Mouse (Mus musculus): ENCODE measurements around the gene Nr1d1.
A peak's percentile ranks its signal among the peaks of the same experiment; 100 is the strongest.
"Not testable (repeated sequence)": the region's sequence is repeated elsewhere in the genome, so short reads cannot be mapped to it uniquely, and the experiment has no call there.

Gene Nr1d1

GRCm38 (mm10) chr11:98750351-98751201 is 24.6 kb downstream of the Nr1d1 start:
- peak; percentile 91 for DNase-seq

GRCm38 (mm10) chr11:98749716-98750115 is 25.4 kb downstream of the Nr1d1 start:
- DNase-seq, result no peak

GRCm38 (mm10) chr11:98748506-98749416 is 26.4 kb downstream of the Nr1d1 start:
- peak; percentile 61 for DNase-seq

- no peak for DNase-seq
Measured at GRCm38 (mm10) chr11:98747804-98748505, 27.2 kb downstream of the Nr1d1 start.

DNA sequence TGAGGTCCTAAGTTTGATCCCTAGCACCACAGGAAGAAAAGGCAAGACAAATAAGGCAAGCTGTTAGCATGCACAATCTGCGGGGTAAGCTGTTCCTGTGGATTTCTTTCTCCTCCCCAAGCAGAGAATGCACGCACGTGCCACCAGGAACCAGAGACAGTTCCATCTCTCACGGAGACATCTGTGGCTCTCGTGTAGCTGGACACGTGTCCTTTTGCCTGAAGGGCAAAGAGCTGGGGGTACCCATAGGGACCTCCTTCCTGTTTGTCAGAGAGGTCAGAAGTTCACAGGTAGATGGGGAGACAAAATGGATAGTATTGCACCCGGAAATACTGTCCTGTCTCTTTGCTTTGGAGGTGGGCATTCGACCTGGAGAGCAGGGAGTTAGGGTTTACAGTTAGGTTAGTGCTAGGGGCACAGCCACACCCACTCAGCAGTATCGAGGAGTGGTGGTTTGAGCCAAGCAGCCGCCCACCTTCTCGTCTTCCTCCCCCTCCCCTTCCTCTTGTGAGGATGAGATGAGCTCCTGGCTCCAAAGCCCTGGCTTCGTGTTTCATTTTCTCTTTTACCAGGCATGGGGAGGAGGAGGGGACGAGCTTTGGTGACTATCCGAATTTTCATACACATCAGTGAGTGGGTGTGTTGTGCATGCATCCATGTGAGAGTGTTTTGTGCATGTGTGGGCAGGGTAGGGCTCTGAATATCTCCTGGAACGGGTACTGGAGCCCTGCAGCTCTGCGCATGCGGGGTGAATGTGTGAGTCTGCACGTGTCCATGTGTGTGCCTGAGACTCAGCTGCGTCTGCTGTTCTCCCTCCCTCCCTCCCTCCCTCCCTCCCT is 28.1 kb downstream of the Nr1d1 start:
- peak; percentile 85 for DNase-seq

DNA sequence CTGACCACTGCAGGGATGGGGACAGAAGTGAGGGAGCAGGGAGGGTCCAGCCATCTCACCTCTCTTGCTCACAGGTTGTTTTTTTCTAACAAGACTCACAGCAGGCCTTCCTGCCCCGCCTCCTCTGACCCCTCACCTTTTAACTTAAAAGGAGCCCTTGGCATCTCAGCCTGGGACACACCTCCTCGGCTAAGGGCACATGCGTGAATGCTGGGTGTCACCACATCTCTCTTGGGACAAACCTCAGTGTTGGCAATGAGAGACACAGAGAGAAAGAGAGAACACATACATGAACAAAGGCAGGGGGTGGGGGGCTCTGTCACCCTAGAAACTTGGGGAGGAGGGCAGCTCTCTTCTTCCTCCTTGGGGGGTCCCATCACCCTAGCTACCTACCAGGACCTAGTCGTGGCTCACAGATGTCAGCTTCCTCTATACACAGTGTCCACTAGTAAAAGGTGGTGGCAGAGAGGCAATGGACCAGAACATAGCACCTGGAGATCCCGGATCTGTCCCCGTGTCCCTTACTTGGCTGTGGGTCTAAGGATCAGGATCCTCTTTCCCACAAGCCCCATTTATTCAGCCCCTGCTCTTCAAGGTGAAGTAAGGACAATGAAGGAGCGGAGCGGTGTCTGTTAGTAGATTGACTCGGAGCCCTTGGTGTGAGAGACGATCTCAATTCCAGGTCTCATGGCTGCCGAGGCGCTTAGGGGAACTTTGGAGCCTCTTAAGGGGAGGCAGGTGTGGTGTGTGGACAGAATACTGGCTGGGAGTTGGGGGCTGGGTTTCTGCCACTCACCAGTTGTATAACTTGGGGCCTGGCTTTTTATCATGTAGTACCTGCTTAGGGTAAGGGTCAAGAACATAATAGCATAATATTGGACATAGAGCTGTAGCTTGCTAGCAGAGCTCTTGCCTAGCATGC is 28.9 kb downstream of the Nr1d1 start:
- DNase-seq, result no peak

GRCm38 (mm10) chr11:98744456-98745019 is 30.6 kb downstream of the Nr1d1 start:
- peak; percentile 66 for DNase-seq

DNA sequence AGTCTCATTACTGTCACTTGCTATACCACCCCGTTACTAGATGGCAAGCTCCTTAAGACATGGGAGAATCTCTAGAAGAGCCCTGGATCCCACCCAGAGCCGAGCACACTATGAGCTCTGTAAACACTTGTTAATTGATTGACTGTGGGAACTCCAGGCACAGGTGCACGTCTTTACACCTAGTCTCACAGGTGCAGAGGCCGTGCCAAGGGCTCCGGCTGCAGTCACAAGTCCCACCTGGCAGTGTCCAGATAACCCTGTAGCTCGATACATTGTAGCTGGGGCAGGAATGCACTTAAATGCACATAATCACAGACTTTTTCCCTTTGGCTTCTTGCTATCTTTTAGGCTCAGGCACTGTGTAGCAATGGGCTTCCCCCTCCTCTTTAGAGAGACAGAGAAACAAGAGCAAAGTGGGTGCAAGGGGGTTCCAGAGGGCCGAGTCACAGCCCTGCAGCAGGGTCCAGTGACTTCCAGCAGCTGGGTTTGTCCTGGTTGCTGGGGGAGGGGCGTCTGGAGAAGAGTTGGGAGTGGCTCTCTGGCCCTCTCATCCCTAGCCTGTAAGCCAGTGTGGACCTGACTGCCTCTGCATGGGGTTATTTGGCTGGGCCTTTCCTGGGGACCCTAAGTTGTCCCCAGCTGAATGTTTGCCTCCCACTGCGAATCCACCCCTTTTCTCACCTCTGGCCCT is 31.3 kb downstream of the Nr1d1 start:
- DNase-seq, result peak; percentile 89

- peak; percentile 49 for DNase-seq
Measured at GRCm38 (mm10) chr11:98742397-98743291, 32.5 kb downstream of the Nr1d1 start.

DNA sequence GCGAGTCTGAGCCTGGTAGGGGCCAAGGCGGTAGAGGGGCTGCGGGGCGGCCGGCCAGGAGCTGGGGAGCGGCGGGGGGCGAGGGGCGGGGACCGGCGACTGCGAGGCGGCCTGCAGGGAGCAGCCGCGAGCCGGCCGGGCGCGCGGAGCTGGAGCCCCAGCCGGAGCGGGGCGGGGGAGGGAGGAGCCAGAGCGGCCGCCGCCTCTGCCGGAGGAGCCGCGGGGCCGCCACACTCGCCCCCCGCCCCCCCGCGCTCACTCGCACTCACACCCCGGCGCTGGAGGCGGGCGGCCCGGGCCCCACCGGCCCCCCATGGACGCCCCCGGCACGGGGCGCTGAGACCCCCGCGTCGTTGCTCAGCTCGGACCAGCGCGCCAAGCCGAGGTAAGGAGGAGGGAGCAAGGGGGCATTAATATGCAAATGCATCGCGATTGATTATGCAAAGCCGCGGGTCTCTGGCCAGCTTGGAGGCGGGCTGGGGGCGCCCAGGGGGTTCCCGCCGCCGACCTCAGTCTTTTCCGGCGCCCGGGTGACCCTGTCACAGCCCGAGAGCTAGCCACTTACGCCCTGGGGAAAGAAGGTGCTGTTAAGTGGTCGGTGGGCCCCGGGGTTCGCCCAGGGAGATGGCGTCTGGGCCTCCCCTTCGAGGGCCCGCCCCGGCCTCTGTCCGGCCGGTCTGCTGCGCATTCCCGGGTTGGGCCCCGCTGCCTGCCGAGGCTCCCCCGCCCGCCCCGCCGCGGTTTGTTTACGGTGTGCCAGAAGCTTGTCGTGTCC is 33.3 kb downstream of the Nr1d1 start:
- DNase-seq, result peak; percentile 92

DNA sequence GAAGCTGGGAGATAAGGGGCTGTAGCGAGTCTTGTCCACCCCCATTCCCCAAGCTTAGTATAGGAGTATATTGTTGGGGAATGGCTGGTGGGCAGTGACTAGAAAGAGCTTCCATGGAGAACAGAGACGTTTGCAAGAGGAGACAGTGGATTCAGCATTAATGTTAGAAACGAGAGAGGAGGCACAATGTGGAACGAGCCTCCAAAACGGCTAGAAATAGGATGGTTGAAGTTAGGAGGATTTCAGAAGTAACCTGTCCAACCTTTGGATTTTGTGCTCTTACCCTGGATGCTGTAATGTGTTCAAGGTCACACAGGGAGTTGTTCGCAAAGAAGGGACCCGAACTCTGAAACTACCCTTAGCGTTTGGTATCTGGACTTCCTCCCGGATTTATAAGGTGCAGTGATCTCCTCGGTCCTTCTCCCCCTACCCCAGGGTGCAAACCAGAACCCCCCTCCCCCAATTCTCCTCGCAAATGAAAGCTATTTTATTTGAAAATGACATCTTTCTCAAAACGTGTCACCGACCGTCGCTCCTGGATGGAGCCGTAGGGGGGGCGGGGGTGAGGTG is 34.0 kb downstream of the Nr1d1 start:
- DNase-seq, result no peak

- peak; percentile 81 for DNase-seq
Measured at GRCm38 (mm10) chr11:98740393-98741050, 34.6 kb downstream of the Nr1d1 start, which contains the start of gene Thra. Gene Thra, plus strand, starts transcription at chr11:98740638.

DNA sequence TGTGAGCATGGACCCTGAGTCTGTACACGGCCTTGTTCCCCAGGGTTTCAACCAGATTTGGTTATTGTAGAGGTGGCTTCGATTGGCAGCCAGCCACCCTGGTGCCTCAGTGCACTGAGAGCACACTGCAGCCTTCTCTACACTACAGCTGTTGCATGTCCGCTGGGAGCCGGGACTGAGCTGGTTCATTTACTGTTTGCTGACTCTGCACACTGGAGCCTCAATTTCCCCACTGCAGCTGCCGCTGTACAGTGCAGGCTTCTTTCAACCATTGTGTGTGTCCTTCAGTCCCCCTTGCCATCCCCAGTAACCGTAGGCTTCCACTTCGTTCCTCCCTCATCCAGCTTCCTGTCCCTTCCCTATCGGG is 35.1 kb downstream of the Nr1d1 start:
- no peak for DNase-seq

DNA sequence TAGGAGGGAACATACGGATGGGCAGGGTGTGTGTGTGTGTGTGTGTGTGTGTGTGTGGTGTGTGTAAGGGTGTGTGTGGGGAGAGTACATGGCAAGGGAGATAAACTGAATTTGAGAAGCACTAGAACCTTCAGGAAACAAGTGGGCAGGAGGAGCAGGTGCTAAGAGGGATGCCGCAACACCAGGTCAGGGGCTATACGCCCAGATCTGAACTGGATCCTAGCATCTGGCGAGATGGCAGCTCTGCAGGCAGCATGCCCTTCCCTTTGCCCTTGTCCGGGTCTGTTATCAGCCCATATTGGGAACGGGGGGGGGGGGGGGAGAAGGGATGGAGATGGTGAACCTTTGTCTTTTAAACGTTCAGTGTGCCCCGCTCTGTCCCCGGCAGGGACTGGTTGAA is 36.2 kb downstream of the Nr1d1 start:
- DNase-seq, result no peak

- no peak for DNase-seq
Measured at GRCm38 (mm10) chr11:98738428-98738911, 36.7 kb downstream of the Nr1d1 start.

DNA sequence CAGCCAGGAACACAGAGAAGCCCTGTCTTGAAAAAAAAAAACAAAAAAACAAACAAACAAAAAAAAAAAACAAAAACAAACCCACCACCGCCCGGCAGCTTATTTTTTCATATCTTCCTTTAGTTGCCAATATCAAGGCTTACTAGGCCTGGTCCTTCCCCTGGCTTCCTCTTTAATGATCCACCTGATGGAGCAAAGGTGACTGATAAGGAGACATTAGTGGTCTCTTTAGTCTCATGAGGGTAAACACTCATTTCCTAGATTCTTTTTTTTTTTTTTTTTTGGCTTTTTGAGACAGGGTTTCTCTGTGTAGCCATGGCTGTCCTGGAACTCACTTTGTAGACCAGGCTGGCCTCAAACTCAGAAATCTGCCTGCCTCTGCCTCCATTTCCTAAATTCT is 37.9 kb downstream of the Nr1d1 start:
- DNase-seq, result not testable (repeated sequence)

GRCm38 (mm10) chr11:98736176-98736575 is 39.0 kb downstream of the Nr1d1 start:
- no peak for DNase-seq
